Mouse (Mus musculus) liver, embryonic 11.5 days (tissue): ENCODE results near the gene 1600002K03Rik. TPM values are rescaled to one million over a fixed set of nuclear protein-coding genes. Genes with fewer than 3 reads are reported as not detected.

ENCODE experiments used
- ATAC-seq: fragments of 200-750 bp; cut with Nextera tagmentation; replicated peaks from 2 replicates; pipeline ENCODE4 v1.8.0; 2017; ENCODE audit warnings: moderate number of reproducible peaks, mild to moderate bottlenecking, moderate TSS enrichment, moderate library complexity; ENCODE audit not compliant: low FRiP score
- DNase-seq: peaks from one replicate; pipeline ENCODE4 v3.0.0-alpha.2; 2017; ENCODE audit warnings: low spot score
- H3K27ac ChIP-seq: fragments of 300-500 bp; sonication (generic); 2 replicates; pipeline ENCODE4 v1.5.1; 2014; ENCODE audit warnings: mild to moderate bottlenecking, low read depth, low read length, control low read depth
- H3K27me3 ChIP-seq: fragments of 300-500 bp; sonication (generic); replicated peaks from 2 replicates; pipeline ENCODE4 v1.6.1; 2014; ENCODE audit warnings: low read length, mixed read lengths; ENCODE audit not compliant: control insufficient read depth, insufficient read depth
- H3K36me3 ChIP-seq: fragments of 300-500 bp; sonication (generic); 2 replicates; pipeline ENCODE4 v1.6.1; 2014; ENCODE audit warnings: mild to moderate bottlenecking, low read length, moderate library complexity, mixed read lengths; ENCODE audit not compliant: control insufficient read depth, insufficient read depth
- H3K4me1 ChIP-seq: fragments of 300-500 bp; sonication (generic); replicated peaks from 2 replicates; pipeline ENCODE4 v1.6.1; 2014; ENCODE audit warnings: low read length, mixed read lengths; ENCODE audit not compliant: control insufficient read depth, insufficient read depth
- H3K4me2 ChIP-seq: fragments of 300-500 bp; sonication (generic); 2 replicates; pipeline ENCODE4 v1.6.1; 2014; ENCODE audit warnings: mild to moderate bottlenecking, control low read depth, moderate library complexity
- H3K4me3 ChIP-seq: fragments of 300-500 bp; sonication (generic); 2 replicates; pipeline ENCODE4 v1.5.1; 2014; ENCODE audit warnings: low read depth, low read length, control low read depth
- H3K9ac ChIP-seq: fragments of 300-500 bp; sonication (generic); 2 replicates; pipeline ENCODE4 v1.6.1; 2014; ENCODE audit warnings: low read depth, low read length, control low read depth
- H3K9me3 ChIP-seq: fragments of 300-500 bp; sonication (generic); 2 replicates; pipeline ENCODE4 v1.6.1; 2016; ENCODE audit warnings: low read length, inconsistent platforms, mixed read lengths; ENCODE audit not compliant: control insufficient read depth
- WGBS: fragments of 180-500 bp; shearing (Covaris S2); extraction: QIAGEN DNeasy Blood & Tissue Kit; methylation state at CpG from one replicate; pipeline ENCODE4 v1.1.7; 2014; 5-methylcytosine and 5-hydroxymethylcytosine counted together
- polyA plus RNA-seq: library from polyadenylated mRNA; unstranded; fragments of >200 nt; fragmentation: Nextera tagmentation; extraction: Ambion mirVana; gene quantifications from 2 replicates; pipeline ENCODE4 v1.2.1, GENCODE M21; 2014

Gene 1600002K03Rik
- polyA plus RNA-seq, 1 experiment from 2014 or later: 27.4 TPM

DNA sequence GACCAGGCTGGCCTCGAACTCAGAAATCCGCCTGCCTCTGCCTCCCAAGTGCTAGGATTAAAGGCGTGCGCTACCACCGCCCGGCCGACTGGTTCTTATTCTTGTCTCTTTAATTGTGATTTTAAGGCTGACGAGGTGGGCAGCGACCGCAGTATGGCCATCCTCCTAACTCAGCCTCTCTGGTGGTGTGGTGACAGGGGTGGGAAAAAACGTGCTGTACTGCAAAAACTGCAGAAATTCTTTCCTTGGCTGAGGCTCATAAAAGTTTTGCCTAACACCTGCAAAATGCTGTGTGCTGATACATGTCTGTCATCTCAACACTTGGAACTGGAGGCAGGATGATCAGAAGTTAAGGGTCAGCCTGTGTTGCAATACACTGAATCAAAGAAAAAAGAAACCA is 614 bp downstream of the 1600002K03Rik start:
- ATAC-seq: no peak
- Histone ChIP-seq H3K27ac (peak overlapping the region; percentile 44), H3K36me3 (peaks cover 22% of the 10 kb centered on the region), H3K4me3 (peak overlapping the region; percentile 65), H3K9me3 (no peaks in the 10 kb centered on the region), H3K4me2 (peak overlapping the region; percentile 85), H3K9ac (peak overlapping the region; percentile 79), H3K4me1 (peaks cover 16% of the 10 kb centered on the region), H3K27me3 (peaks cover 2% of the 10 kb centered on the region; the same call in 1 of the 2 replicates)
- DNase-seq: no peak
- 5% methylated on average over 11 of the region's 11 CpGs for WGBS

DNA sequence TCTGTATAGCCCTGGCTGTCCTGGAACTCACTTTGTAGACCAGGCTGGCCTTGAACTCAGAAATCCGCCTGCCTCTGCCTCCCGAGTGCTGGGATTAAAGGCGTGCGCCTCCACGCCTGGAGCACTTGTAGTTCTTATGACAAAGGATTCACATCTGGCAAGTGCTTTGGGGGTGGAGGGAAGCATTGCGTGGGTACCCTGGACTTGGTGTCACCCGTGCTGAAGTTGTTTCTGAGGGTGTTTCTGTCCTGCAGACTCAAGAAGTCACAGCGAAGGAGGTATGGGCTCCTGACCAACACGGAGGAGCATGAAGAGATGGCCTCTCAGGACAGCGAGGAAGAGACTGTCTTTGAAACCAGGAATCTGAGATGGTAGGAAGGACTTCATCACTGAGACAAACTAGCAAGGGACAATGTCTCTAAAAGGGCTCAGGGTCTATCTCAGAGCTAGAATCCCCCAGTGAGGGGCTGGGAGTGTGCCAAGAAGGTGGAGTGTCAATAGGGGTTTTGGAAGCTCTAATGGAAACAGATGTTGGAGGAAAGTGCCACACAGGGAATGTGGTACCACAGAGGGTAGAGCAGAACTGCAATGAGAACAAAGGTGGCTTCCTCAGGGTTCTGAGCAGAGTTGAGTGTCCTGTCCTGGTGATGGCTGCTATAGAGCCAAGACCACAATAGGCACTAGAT is 1.4 kb downstream of the 1600002K03Rik start:
- Histone ChIP-seq H3K27ac (no peak overlapping the region; the same call in none of the 2 replicates), H3K9ac (no peak overlapping the region), H3K9me3 (no peaks in the 10 kb centered on the region), H3K4me3 (no peak overlapping the region; the same call in 1 of the 2 replicates), H3K27me3 (peaks cover 8% of the 10 kb centered on the region), H3K4me1 (peaks cover 14% of the 10 kb centered on the region), H3K36me3 (peaks cover 22% of the 10 kb centered on the region), H3K4me2 (peak overlapping the region; percentile 85)
- DNase-seq: no peak
- 82% methylated on average over 10 of the region's 10 CpGs for WGBS
- ATAC-seq: no peak

DNA sequence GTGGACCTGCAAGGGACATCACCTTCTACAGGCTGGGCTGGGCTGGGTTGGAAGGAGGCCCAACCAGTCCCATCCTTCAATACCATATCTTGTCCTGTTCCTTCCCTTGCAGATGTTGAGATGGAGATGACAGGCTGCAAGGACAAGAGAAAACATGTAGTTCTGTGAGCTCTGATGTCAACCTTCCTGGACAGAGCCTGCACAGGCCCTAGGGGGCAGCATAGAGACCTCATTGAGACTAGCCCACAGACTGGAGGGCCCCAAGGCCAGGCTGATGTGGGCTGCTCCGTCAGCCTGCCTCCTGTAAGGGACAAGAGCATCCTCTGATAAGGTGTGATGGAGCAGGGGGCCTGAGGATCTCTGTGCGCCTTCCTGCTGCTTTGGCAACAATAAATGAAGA is 2.0 kb downstream of the 1600002K03Rik start:
- Histone ChIP-seq H3K27me3 (peaks cover 14% of the 10 kb centered on the region), H3K9ac (no peak overlapping the region), H3K27ac (no peak overlapping the region; the same call in 1 of the 2 replicates), H3K9me3 (no peaks in the 10 kb centered on the region), H3K36me3 (peaks cover 22% of the 10 kb centered on the region), H3K4me3 (no peak overlapping the region), H3K4me2 (no peak overlapping the region), H3K4me1 (peaks cover 15% of the 10 kb centered on the region)
- DNase-seq (no peak), ATAC-seq (no peak)
- 42% methylated on average over 2 of the region's 2 CpGs for WGBS

DNA sequence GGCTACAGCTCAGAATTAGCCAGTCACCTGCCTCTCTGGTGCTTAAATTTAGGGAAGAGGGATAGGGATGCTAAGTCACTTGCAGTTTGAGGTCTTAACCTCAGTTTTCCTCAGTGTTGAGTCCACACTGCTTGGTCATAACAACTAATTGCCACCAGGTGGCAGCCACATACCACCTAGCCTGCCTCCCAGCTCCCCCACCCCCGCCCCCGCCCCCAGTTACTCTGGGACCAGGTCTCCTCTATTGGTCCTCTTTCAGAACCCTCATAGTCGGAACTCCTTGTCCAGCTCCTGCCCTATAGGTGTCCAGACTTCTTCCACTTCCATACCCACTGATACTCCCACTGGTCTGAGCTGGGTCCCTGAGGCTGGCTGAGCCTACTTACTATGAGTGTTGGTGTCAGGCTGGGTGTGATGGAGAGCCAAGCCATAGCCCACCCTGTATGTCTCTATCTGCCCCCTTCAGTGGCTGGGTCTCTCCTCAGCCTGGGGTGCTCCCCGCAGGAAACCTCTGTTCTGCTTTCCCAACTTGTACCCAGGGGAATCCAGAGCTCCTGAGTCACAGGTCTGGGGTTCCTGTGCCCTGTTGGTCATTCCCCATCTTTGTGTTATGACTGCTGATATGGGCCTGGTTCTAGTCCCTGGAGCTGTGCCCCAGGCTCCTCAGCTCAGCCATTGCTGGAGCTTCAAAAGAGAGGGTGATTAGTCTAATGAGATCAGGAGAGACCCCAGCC is 3.0 kb downstream of the 1600002K03Rik start:
- Histone ChIP-seq H3K9me3 (no peaks in the 10 kb centered on the region), H3K36me3 (peaks cover 14% of the 10 kb centered on the region), H3K9ac (no peak overlapping the region), H3K4me3 (no peak overlapping the region), H3K4me1 (peaks cover 17% of the 10 kb centered on the region), H3K27ac (no peak overlapping the region; the same call in 1 of the 2 replicates), H3K4me2 (no peak overlapping the region), H3K27me3 (peaks cover 24% of the 10 kb centered on the region)
- WGBS: 28% methylated on average over 4 of the region's 4 CpGs
- ATAC-seq: no peak
- DNase-seq: no peak

DNA sequence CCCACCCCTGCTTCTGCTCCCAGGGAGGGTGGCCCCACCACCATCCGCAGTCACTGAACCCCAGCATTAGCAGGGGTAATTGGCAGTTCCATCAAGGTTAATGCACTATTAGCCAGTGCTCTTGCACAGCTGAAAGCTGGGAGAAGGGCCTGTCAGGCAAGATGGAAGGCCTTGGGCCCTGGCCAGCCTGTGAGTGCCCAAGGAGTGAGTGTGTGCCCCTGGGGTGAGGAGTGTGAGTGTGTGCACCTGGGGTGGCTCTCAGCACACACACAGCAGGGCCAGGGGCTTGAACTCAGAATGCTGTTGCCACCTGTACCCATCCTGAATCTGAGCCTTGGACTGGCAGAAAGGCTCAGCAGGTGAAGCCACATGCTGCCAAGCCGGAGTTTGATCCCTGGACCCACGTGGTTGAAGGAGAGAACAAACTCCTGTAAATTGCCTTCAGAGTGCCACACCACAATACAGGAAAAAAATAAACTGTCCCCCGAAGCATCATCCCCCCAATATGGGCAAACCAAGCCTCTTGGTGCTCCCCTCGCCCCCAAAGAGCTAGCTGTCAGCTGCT is 3.6 kb downstream of the 1600002K03Rik start:
- no peak overlapping the region for H3K27ac ChIP-seq
- H3K9ac ChIP-seq: no peak overlapping the region
- WGBS: 84% methylated on average over 5 of the region's 5 CpGs
- H3K4me1 ChIP-seq: peaks cover 17% of the 10 kb centered on the region
- ATAC-seq (no peak), DNase-seq (no peak)
- no peaks in the 10 kb centered on the region for H3K9me3 ChIP-seq
- peaks cover 30% of the 10 kb centered on the region for H3K27me3 ChIP-seq
- no peak overlapping the region for H3K4me3 ChIP-seq
- peaks cover 8% of the 10 kb centered on the region for H3K36me3 ChIP-seq
- H3K4me2 ChIP-seq: no peak overlapping the region

DNA sequence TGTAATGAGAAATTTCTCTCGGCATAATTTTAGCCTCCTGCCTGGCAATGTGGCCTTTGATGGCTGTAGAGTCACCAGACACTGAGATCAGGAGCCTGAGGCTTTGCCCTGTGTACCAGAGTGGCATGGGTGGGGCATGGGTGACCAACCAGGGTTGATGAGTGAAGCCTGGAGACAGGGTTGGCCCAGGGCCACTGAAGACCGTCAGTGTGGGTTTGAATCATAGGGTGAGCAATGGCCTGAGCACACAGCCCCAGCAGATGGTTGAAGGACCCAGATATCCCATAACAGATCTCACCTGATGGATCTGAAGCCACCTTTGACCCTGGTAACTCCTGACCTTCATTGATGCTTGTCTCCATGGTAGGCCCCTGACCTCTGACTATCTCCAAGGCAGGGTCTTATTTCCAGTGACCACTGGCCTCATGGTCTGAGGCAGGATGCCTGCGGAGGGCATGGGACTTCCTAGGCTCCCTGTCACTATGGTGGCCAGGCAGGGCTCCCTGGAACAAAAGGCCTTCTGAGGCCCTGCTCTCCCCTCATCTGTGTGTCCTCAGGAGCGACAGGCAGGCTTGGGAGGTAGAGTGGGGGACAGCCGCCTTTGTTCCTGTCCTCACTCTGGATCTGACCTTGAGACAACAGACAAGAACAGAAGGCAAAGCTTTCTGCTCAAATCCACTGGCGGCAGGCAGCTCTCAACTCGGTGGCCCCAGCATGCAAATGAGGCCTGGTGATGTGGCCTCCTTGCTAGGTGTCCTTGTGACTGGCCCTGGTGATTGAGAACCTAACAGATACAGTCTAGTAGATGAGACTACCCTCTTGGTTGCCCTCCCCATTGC is 4.9 kb downstream of the 1600002K03Rik start:
- DNase-seq (no peak), ATAC-seq (no peak)
- Histone ChIP-seq H3K4me3 (no peak overlapping the region), H3K4me2 (no peak overlapping the region), H3K36me3 (no peaks in the 10 kb centered on the region), H3K27ac (no peak overlapping the region), H3K27me3 (peaks cover 35% of the 10 kb centered on the region), H3K4me1 (peaks cover 8% of the 10 kb centered on the region), H3K9ac (no peak overlapping the region), H3K9me3 (no peaks in the 10 kb centered on the region)
- WGBS: 76% methylated on average over 7 of the region's 7 CpGs

DNA sequence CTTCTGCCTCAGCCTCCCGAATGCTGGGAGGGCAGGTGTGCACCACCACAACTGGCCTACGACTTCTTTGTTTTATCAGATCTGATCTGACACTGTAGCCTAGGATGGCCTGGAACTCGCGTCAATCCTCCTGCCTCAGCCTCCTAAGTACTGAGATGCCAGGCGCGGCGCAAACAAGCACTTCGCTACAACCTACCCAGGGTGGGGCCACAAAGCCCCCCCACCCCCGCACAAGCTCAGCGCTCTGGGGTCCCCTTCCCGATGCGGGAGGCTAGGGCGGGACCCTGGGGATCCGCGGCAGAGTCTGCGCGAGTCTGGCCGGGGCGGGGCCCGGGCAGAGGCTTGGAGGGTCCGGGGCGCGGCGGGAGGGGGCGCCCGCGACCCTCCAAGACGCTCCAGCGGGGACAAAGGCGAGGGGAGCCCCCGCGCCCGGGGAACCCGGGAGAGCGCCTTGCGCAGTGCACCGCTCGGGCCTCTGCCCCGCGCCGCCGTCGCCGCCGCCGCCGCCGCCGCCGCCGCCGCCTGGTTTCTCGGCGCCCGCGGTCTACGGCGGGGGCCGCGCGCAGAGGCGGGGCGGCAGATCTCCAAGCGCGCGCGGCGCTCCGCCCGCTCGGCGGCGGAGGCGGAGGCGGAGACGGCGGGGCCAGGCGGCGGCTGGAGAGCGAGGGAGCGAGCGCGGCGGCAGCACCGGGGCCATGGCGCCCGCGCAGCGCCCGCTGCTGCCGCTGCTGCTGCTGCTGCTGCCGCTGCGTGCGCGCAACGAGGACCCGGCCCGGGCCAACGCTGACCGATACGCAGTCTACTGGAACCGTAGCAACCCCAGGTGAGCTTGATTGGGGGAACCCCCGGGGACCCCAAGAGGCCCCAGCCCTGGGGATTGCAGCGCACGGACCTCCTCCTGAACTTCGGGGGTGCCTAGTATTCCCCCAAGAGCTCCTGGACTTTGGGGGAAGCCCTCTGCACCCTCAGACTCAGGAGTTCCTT is 6.6 kb downstream of the 1600002K03Rik start, which contains the start of gene Efna2:
TSS of gene Efna2 (plus strand) at position 415 of the 984 bp plus-strand sequence.
- Histone ChIP-seq H3K36me3 (no peaks in the 10 kb centered on the region; the same call in 1 of the 2 replicates), H3K9me3 (no peaks in the 10 kb centered on the region), H3K4me2 (peak within 1 kb of the TSS; percentile 76), H3K27me3 (peaks cover 35% of the 10 kb centered on the region), H3K4me1 (peaks cover 8% of the 10 kb centered on the region), H3K4me3 (peak within 1 kb of the TSS; percentile 64), H3K9ac (peak within 1 kb of the TSS; percentile 65), H3K27ac (peak within 1 kb of the TSS; percentile 32; the same call in 1 of the 2 replicates)
- ATAC-seq (peak; percentile 30), DNase-seq (no peak)
- WGBS: 3% methylated on average over 77 of the region's 106 CpGs
